Mouse (Mus musculus) CH12.LX (cell line): ENCODE results near the gene Traf1.
A peak's percentile ranks its signal among the peaks of the same experiment; 100 is the strongest.

ENCODE experiments used
- CTCF ChIP-seq, 2 experiments: IDR thresholded peaks in 1 of 2; conservative IDR thresholded peaks in 1 of 2; 2 replicates each; pipeline ENCODE4 v1.5.1; 2011 to 2012; ENCODE audit warnings: low read depth in 2 of 2, low read length in 2 of 2, improper control_type of control experiment in 1 of 2, inconsistent platforms in 1 of 2, mild to moderate bottlenecking in 1 of 2, moderate library complexity in 1 of 2
- JUND ChIP-seq: conservative IDR thresholded peaks from 2 replicates; pipeline ENCODE4 v1.6.1; 2011; ENCODE audit warnings: low read depth, low read length, improper control_type of control experiment
- KAT2A ChIP-seq: IDR thresholded peaks from 2 replicates; pipeline ENCODE4 v1.6.1; 2012; ENCODE audit warnings: low read length, improper control_type of control experiment, inconsistent platforms; ENCODE audit not compliant: insufficient replicate concordance
- NRF1 ChIP-seq: IDR thresholded peaks from 2 replicates; pipeline ENCODE4 v1.6.1; 2014; ENCODE audit warnings: low read depth, mild to moderate bottlenecking, inconsistent platforms, low read length, improper control_type of control experiment, moderate library complexity
- POLR2A ChIP-seq: IDR thresholded peaks from 2 replicates; pipeline ENCODE4 v1.6.1; 2011; ENCODE audit warnings: low read depth, mild to moderate bottlenecking, improper control_type of control experiment, low read length
- POLR2AphosphoS2 ChIP-seq: IDR thresholded peaks from 2 replicates; pipeline ENCODE4 v1.6.1; 2011; ENCODE audit warnings: low read depth, low read length, improper control_type of control experiment
- UBTF ChIP-seq: IDR thresholded peaks from 2 replicates; pipeline ENCODE4 v1.6.1; 2012; ENCODE audit warnings: low read depth, mild to moderate bottlenecking, inconsistent platforms, low read length, improper control_type of control experiment, moderate library complexity
- USF2 ChIP-seq: conservative IDR thresholded peaks from 2 replicates; pipeline ENCODE4 v1.6.1; 2011; ENCODE audit warnings: low read depth, low read length, improper control_type of control experiment

DNA sequence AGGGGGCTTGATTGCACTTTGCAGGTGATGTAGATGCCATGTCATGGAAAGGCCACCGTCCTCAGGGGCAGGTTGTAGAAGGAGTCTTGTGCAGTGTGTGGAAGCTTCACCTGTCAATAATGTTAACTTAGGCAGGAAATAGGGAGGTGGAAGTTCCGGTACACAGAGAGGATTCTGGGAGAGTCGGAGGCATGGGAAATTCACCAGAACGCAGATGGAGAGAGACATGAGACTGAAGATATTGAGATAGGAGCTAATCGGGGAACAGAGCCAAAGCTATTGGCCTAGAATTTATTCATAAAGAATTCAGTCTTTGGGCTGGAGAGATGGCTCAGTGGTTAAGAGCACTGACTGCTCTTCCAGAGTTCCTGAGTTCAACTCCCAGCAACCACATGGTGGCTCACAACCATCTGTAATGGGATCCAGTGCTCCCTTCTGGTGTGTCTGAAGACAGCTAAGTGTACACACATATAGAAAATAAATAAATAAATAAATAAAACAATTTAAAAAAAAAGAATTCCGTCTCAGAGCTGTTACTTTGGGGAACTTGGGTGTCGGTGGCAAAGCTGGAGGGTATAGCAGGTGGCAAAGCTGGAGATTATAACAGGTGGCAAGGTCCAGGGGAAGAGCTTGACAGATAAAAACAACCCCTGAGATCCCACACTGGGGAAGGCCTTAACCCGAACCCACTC lies 4.8 kb upstream of the Traf1 start:
- no peak for TF ChIP-seq NRF1
- no peak for TF ChIP-seq POLR2AphosphoS2
- TF ChIP-seq UBTF = no peak
- no peak for TF ChIP-seq USF2
- TF ChIP-seq POLR2A = peak; percentile 62
- TF ChIP-seq JUND = no peak
- TF ChIP-seq CTCF (conservative IDR thresholded peaks at IDR 0.05 in 1 of 2, IDR thresholded peaks at IDR 0.05 in 1 of 2; ENCODE audit: low read depth in 2 of 2, low read length in 2 of 2) = peak in 1 of 2 experiments; percentile 34; a peak in 2 of 4 replicates
- peak; percentile 65; the same call in 1 of the 2 replicates for TF ChIP-seq KAT2A
